Mouse (Mus musculus): Measurements from ENCODE around the gene Smok3b. TPM values are rescaled to one million over a fixed set of nuclear protein-coding genes. Genes with fewer than 3 reads are reported as not detected.
"Not testable (repeated sequence)": the region's sequence is repeated elsewhere in the genome, so short reads cannot be mapped to it uniquely, and the experiment has no call there.

Smok3b gene
- polyA plus RNA-seq, 1 experiment from 2014 or later = not detected

DNA sequence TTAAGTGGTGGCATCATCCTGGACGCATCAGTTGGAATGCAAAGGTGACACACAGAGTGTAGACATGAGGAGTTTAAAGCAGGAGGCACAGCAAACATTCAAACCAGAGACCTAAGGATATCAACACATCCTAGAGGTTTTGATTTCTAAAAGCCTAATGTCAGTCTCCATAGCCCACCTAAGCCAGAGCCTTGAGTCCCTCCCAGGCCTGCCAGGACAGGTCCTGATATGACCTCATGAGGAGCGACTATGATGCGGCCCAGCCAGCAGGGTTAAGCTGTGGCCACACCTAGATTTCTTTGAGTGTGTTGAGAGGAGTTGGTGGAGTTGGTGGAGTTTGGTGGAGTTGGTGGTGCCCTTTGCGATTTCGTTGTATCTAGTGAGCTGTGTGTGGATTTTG, 31.7 kb downstream of the Smok3b start, which contains the start of gene Smok3c:
Smok3c (plus strand) TSS at position 301 of the 400 bp plus-strand sequence.
- not testable (repeated sequence) for H3K9me3 ChIP-seq (replicated peaks); H3K4me3 ChIP-seq; H3K4me1 ChIP-seq; H3K27ac ChIP-seq (replicated peaks); H3K36me3 ChIP-seq; DNase-seq (ENCODE audit: low spot score); H3K27me3 ChIP-seq (ENCODE audit: low read depth, poor library complexity, severe bottlenecking)
- no CpG with 5 or more reads among the region's 5 CpGs for WGBS

- Histone ChIP-seq H3K27me3 (ENCODE audit: low read depth, poor library complexity, severe bottlenecking) (no peaks in the 10 kb centered on the region), H3K4me1 (no peaks in the 10 kb centered on the region), H3K9me3 (replicated peaks) (no peaks in the 10 kb centered on the region), H3K4me3 (no peak overlapping the region), H3K27ac (replicated peaks) (no peak overlapping the region), H3K36me3 (no peaks in the 10 kb centered on the region)
- WGBS = 89% methylated on average over 4 of the region's 4 CpGs
- DNase-seq (ENCODE audit: low spot score) = no peak
Measured at GRCm38 (mm10) chr5:138073803-138074202, 52.6 kb downstream of the Smok3b start.

DNA sequence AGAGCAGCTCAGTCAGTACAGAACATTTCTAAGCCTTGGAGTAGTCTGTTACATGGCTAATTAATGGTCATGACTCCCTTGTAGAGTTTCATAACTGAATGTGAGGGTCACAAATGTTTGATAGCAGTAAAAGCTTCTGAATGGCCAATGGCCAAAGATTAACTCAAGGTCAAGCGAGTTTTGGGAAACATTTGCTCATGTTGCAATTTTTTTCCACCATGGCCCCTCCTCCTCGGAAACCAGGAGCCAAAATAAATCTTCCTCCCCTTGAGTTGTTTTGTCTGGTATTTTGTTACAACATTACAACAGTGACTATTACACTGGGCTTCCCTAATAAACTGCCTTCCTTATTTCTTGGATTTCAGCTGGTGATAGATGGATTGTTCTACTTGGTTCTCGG, 54.5 kb downstream of the Smok3b start:
- Histone ChIP-seq H3K36me3 (no peaks in the 10 kb centered on the region), H3K9me3 (replicated peaks) (no peaks in the 10 kb centered on the region), H3K4me1 (no peaks in the 10 kb centered on the region), H3K27ac (replicated peaks) (no peak overlapping the region), H3K4me3 (no peak overlapping the region), H3K27me3 (ENCODE audit: low read depth, poor library complexity, severe bottlenecking) (no peaks in the 10 kb centered on the region)
- DNase-seq (ENCODE audit: low spot score) = no peak
- WGBS = 80% methylated on average over 3 of the region's 3 CpGs

GRCm38 (mm10) chr5:138076148-138076547, 54.9 kb downstream of the Smok3b start:
- H3K4me3 ChIP-seq = no peak overlapping the region
- H3K27ac ChIP-seq (replicated peaks) = no peak overlapping the region
- no peak for DNase-seq (ENCODE audit: low spot score)
- 57% methylated on average over 2 of the region's 2 CpGs for WGBS
- no peaks in the 10 kb centered on the region for H3K4me1 ChIP-seq
- H3K9me3 ChIP-seq (replicated peaks) = no peaks in the 10 kb centered on the region
- no peaks in the 10 kb centered on the region for H3K36me3 ChIP-seq
- no peaks in the 10 kb centered on the region for H3K27me3 ChIP-seq (ENCODE audit: low read depth, poor library complexity, severe bottlenecking)

DNA sequence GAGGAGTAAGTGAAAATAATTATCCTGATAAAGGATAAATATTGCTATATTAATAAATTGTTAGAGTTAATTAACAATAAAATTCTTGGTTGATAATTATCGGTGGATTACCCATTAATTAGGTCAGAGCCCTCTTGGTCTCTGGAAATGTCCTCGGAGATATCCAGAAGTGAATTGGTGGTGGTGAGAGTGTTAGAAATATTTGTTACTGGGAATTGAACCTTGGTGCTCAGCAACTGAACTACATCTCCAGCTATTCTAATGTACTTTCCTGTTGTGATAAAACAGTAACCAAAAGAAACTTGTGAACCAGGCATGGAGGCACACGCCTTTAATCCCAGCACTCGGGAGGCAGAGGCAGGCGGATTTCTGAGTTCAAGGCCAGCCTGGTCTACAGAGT, 59.2 kb downstream of the Smok3b start:
- 92% methylated on average over 5 of the region's 5 CpGs for WGBS
- no peak for DNase-seq (ENCODE audit: low spot score)
- Histone ChIP-seq H3K9me3 (replicated peaks) (no peaks in the 10 kb centered on the region), H3K4me1 (no peaks in the 10 kb centered on the region), H3K27me3 (ENCODE audit: low read depth, poor library complexity, severe bottlenecking) (no peaks in the 10 kb centered on the region), H3K4me3 (no peak overlapping the region), H3K36me3 (no peaks in the 10 kb centered on the region), H3K27ac (replicated peaks) (no peak overlapping the region)

GRCm38 (mm10) chr5:138081446-138081845, 60.2 kb downstream of the Smok3b start:
- no peak for DNase-seq (ENCODE audit: low spot score)
- Histone ChIP-seq H3K36me3 (no peaks in the 10 kb centered on the region), H3K4me3 (no peak overlapping the region), H3K27me3 (ENCODE audit: low read depth, poor library complexity, severe bottlenecking) (no peaks in the 10 kb centered on the region), H3K9me3 (replicated peaks) (no peaks in the 10 kb centered on the region), H3K4me1 (peaks cover 7% of the 10 kb centered on the region), H3K27ac (replicated peaks) (no peak overlapping the region)
- WGBS = 80% methylated on average over 9 of the region's 9 CpGs

DNA sequence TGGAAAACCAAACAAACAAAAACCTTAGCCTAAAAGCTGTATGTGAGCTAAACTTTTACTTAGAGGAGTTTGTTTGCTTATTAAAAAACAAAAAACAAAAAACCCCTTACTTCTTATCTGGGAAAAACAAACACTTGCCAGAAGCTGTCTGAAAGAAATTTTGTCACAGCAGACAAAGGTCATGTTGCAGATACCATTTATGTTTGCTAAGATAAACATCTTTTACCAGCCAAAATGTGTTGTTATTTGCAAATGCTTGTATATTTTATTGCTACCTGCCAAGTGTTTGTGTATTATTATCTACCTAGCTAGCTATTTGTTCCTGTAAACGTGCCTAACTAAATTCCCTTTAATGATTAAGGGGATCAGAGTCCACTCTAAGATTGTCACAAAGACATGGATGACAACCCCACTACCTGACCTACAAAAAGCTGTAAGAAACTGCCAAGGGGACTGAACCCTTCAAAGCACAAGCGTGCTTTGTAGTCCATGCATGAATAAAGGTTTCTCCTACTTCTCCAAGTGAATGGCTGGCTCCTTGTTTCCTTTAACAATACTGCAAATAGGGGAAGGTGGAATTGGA, 62.2 kb downstream of the Smok3b start:
- Histone ChIP-seq H3K27ac (replicated peaks) (no peak overlapping the region), H3K36me3 (peaks cover 16% of the 10 kb centered on the region), H3K4me3 (no peak overlapping the region), H3K4me1 (peaks cover 14% of the 10 kb centered on the region), H3K27me3 (ENCODE audit: low read depth, poor library complexity, severe bottlenecking) (no peaks in the 10 kb centered on the region), H3K9me3 (replicated peaks) (no peaks in the 10 kb centered on the region)
- 63% methylated on average over 2 of the region's 2 CpGs for WGBS
- no peak for DNase-seq (ENCODE audit: low spot score)

- no peak overlapping the region for H3K27ac ChIP-seq (replicated peaks)
- H3K4me3 ChIP-seq = no peak overlapping the region
- peaks cover 21% of the 10 kb centered on the region for H3K36me3 ChIP-seq
- WGBS = 94% methylated on average over 2 of the region's 2 CpGs
- peaks cover 14% of the 10 kb centered on the region for H3K4me1 ChIP-seq
- no peaks in the 10 kb centered on the region for H3K27me3 ChIP-seq (ENCODE audit: low read depth, poor library complexity, severe bottlenecking)
- no peak for DNase-seq (ENCODE audit: low spot score)
- no peaks in the 10 kb centered on the region for H3K9me3 ChIP-seq (replicated peaks)
Measured at GRCm38 (mm10) chr5:138083936-138084335, 62.7 kb downstream of the Smok3b start.

DNA sequence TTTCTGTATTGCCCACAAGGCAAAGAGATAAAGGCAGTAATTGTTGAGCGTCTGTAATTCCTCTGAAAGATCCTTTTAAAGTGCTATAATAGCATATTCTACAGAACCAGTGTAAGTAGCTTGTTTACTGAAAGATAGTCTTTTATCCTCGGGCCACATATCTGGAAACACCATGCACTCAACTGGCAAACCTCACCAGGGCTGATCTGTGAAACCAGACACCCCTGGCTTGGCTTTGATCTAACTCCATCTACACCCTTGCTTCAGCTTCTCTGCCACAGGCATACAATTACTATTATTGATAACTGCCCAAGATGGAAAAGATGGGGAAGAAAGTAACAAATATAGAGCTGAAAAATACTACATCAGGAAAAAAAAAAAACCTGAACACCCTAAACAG, 63.3 kb downstream of the Smok3b start:
- H3K4me1 ChIP-seq = peaks cover 14% of the 10 kb centered on the region
- WGBS = 65% methylated on average over 2 of the region's 2 CpGs
- peak; percentile 14 for DNase-seq (ENCODE audit: low spot score)
- peak overlapping the region; percentile 84 for H3K4me3 ChIP-seq
- H3K27ac ChIP-seq (replicated peaks) = peak overlapping the region; percentile 98
- no peaks in the 10 kb centered on the region for H3K9me3 ChIP-seq (replicated peaks)
- peaks cover 27% of the 10 kb centered on the region for H3K36me3 ChIP-seq
- H3K27me3 ChIP-seq (ENCODE audit: low read depth, poor library complexity, severe bottlenecking) = no peaks in the 10 kb centered on the region

GRCm38 (mm10) chr5:138084996-138085395, 63.8 kb downstream of the Smok3b start, which contains the start of gene Zkscan1:
TSS of gene Zkscan1 (plus strand) at chr5:138085084.
- 0% methylated on average over 27 of the region's 27 CpGs for WGBS
- peak; percentile 89 for DNase-seq (ENCODE audit: low spot score)
- H3K27me3 ChIP-seq (ENCODE audit: low read depth, poor library complexity, severe bottlenecking) = no peaks in the 10 kb centered on the region
- H3K36me3 ChIP-seq = peaks cover 27% of the 10 kb centered on the region
- H3K27ac ChIP-seq (replicated peaks) = peak within 1 kb of the TSS; percentile 98
- peaks cover 14% of the 10 kb centered on the region for H3K4me1 ChIP-seq
- peak within 1 kb of the TSS; percentile 84 for H3K4me3 ChIP-seq
- H3K9me3 ChIP-seq (replicated peaks) = no peaks in the 10 kb centered on the region

GRCm38 (mm10) chr5:138085421-138085911, 64.2 kb downstream of the Smok3b start:
- no peak for DNase-seq (ENCODE audit: low spot score)
- Histone ChIP-seq H3K27ac (replicated peaks) (peak overlapping the region; percentile 98), H3K4me3 (peak overlapping the region; percentile 84), H3K36me3 (peaks cover 27% of the 10 kb centered on the region), H3K4me1 (peaks cover 14% of the 10 kb centered on the region), H3K27me3 (ENCODE audit: low read depth, poor library complexity, severe bottlenecking) (no peaks in the 10 kb centered on the region), H3K9me3 (replicated peaks) (no peaks in the 10 kb centered on the region)
- under 1% methylated on average over 18 of the region's 18 CpGs for WGBS

GRCm38 (mm10) chr5:138086842-138087241, 65.6 kb downstream of the Smok3b start:
- Histone ChIP-seq H3K27ac (replicated peaks) (no peak overlapping the region), H3K4me3 (peak overlapping the region; percentile 84), H3K27me3 (ENCODE audit: low read depth, poor library complexity, severe bottlenecking) (no peaks in the 10 kb centered on the region), H3K36me3 (peaks cover 30% of the 10 kb centered on the region), H3K9me3 (replicated peaks) (no peaks in the 10 kb centered on the region), H3K4me1 (peaks cover 14% of the 10 kb centered on the region)
- WGBS = 81% methylated on average over 3 of the region's 3 CpGs
- DNase-seq (ENCODE audit: low spot score) = no peak

GRCm38 (mm10) chr5:138088366-138088765, 67.1 kb downstream of the Smok3b start:
- DNase-seq (ENCODE audit: low spot score) = no peak
- peaks cover 14% of the 10 kb centered on the region for H3K4me1 ChIP-seq
- no peaks in the 10 kb centered on the region for H3K27me3 ChIP-seq (ENCODE audit: low read depth, poor library complexity, severe bottlenecking)
- H3K4me3 ChIP-seq = no peak overlapping the region
- H3K36me3 ChIP-seq = peaks cover 43% of the 10 kb centered on the region
- no peaks in the 10 kb centered on the region for H3K9me3 ChIP-seq (replicated peaks)
- WGBS = 88% methylated on average over 3 of the region's 3 CpGs
- H3K27ac ChIP-seq (replicated peaks) = no peak overlapping the region
